Mouse (Mus musculus): ENCODE data around the gene Ccdc40. TPM values are rescaled to one million over a fixed set of nuclear protein-coding genes. Genes with fewer than 3 reads are reported as not detected.
"Not testable (repeated sequence)": the region's sequence is repeated elsewhere in the genome, so short reads cannot be mapped to it uniquely, and the experiment has no call there.

Ccdc40 gene
- total RNA-seq, 2 experiments from 2014 or later = 1.1 to 1.3 TPM

GRCm38 (mm10) chr11:119227591-119227990, 781 bp upstream of the Ccdc40 start:
- intact Hi-C loops (cut with DNase I) = no loop called here
- DNase-seq (ENCODE audit: low spot score in 2 of 2) = no peak

- peak; percentile 49 to 59 for DNase-seq (ENCODE audit: low spot score in 2 of 2)
- intact Hi-C loops (cut with DNase I) = no loop called here
Measured at GRCm38 (mm10) chr11:119228846-119229626, 664 bp downstream of the Ccdc40 start.

GRCm38 (mm10) chr11:119234770-119235169, 6.4 kb downstream of the Ccdc40 start:
- intact Hi-C loops (cut with DNase I) = no loop called here
- DNase-seq (ENCODE audit: low spot score in 2 of 2) = no peak

- DNase-seq (ENCODE audit: low spot score in 2 of 2) = peak in 1 of 2 experiments; percentile 19
- intact Hi-C loops (cut with DNase I) = no loop called here
Measured at GRCm38 (mm10) chr11:119235596-119235995, 7.2 kb downstream of the Ccdc40 start.

DNA sequence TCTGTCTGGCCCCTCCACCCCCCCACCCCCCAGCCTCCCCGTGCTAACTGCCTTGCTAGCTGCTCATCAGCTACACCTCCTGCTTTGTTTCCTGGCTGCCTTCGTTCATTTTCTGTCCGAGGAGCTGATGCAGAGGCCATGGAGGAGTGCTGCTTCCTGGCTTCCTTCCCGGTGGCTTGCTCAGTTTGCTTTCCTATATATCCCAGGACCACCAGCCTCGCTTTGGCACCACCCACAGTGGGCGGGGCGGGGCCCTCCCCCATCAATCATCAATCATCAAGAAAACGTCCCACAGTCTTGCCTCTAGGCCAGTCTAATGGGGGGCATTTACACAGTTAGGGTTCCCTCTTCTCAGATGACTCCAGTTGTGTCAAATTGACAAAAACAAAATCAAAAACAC, 8.0 kb downstream of the Ccdc40 start:
- intact Hi-C loops (cut with DNase I) = no loop called here
- DNase-seq (ENCODE audit: low spot score in 2 of 2) = no peak

- DNase-seq (ENCODE audit: low spot score in 2 of 2) = no peak
- intact Hi-C loops (cut with DNase I) = no loop called here
Measured at GRCm38 (mm10) chr11:119237007-119237406, 8.6 kb downstream of the Ccdc40 start.

DNA sequence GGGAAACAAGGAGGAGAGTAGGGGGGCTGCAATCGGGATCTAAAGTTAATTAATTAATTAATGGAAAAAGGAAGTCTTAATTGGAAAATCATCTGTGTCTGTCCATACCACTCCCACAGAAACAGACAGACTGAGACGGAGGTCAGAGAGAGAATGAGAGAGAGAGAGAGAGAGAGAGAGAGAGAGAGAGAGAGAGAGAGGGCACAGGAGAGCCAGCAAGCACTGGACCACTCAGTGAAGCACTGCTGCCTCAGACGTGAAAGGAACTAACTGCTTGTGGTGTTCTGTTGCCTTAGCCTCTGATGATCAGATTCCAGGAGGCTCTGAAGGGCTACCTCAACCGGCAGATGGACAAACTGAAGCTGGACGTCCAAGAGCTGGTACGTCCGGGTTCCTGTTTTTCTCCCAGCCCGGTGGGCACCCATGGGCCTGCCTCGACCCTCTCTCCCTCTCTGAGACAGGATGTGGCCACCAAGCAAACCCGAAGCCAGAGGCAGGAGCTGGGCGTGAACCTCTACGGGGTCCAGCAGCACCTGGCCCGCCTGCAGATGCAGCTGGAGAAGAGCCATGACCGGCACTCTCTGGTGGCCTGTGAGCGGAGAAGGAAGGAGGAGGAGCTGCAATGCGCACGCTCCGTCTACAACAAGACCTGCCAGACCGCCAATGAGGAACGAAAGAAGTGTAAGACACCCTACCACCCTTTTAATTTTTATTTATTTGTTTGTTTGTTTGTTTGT, 9.4 kb downstream of the Ccdc40 start:
- DNase-seq (ENCODE audit: low spot score in 2 of 2) = no peak
- intact Hi-C loops (cut with DNase I) = no loop called here

GRCm38 (mm10) chr11:119238305-119238721, 9.9 kb downstream of the Ccdc40 start:
- intact Hi-C loops (cut with DNase I) = no loop called here
- no peak for DNase-seq (ENCODE audit: low spot score in 2 of 2)

- intact Hi-C loops (cut with DNase I) = no loop called here
- DNase-seq (ENCODE audit: low spot score in 2 of 2) = no peak
Measured at GRCm38 (mm10) chr11:119239480-119239879, 11.1 kb downstream of the Ccdc40 start.

- not testable (repeated sequence) for DNase-seq (ENCODE audit: low spot score in 2 of 2)
- intact Hi-C loops (cut with DNase I) = loop anchor here (5.0 kb wide), 1 partner anchor 38 kb away; no protein-coding TSS in a partner anchor
Measured at GRCm38 (mm10) chr11:119245543-119245942, 17.2 kb downstream of the Ccdc40 start.

- peak in 1 of 2 experiments; percentile 19 for DNase-seq (ENCODE audit: low spot score in 2 of 2)
- intact Hi-C loops (cut with DNase I) = loop anchor here (5.0 kb wide), 1 partner anchor 42 kb away; no protein-coding TSS in a partner anchor
Measured at GRCm38 (mm10) chr11:119249011-119249410, 20.6 kb downstream of the Ccdc40 start.

GRCm38 (mm10) chr11:119250998-119251397, 22.6 kb downstream of the Ccdc40 start:
- no peak for DNase-seq (ENCODE audit: low spot score in 2 of 2)
- intact Hi-C loops (cut with DNase I) = no loop called here

GRCm38 (mm10) chr11:119252854-119253541, 24.6 kb downstream of the Ccdc40 start:
- no peak for DNase-seq (ENCODE audit: low spot score in 2 of 2)
- intact Hi-C loops (cut with DNase I) = no loop called here

- DNase-seq (ENCODE audit: low spot score in 2 of 2); intact Hi-C loops (cut with DNase I): not testable (repeated sequence)
Measured at GRCm38 (mm10) chr11:119256557-119256956, 28.2 kb downstream of the Ccdc40 start.

DNA sequence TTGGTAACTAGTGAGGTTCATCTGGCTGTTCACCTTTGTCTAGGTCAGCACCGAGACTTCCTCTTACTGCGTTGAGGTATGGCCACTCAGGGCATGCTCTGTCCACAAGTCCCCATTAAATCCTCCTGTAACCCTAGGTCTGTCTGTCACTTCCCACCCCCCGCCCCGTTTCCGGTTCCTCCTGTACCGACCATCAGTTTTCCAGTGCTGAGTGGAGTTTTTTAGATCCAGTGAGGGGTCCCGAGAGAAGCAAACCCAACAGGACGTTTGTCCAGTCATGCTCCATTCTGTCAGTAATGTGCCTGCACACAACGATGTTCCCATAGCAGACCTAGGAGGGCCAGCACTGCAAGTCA, 29.8 kb downstream of the Ccdc40 start:
- no peak for DNase-seq (ENCODE audit: low spot score in 2 of 2)
- intact Hi-C loops (cut with DNase I) = no loop called here

DNA sequence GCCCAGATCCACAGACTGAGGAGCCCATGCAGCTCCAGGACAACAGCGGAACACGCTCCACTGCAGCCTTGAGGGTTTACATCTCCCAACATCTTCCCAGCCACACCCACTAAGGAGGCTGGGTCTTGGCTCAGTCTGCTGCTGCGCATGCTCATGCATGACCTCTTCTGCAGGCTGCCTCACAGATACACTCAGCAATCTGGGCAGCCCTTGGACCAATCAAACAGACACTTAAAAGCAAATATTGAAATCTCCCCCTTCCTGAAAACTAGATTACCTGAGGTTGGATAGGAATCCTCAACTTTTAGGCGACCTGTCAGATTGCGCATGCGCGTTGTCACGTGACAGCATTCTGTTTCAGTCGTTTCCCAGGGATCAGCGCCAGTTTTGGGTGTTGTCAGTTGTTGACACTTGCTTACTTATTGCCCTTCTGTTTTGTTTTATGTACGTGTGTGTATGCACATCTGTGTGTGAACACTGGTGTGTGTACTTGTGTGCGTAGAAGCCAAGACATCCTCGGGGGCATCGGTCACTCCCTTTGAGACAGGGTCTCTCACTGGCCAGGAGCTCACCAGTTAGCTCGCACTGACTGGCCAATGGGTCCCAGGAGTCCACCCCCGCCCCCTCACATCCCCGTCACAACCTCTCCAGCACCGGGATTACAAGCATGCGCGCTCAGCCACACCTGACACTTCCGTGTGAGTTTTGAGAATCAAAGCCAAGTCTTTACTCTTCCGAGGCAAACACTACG, 30.4 kb downstream of the Ccdc40 start:
- DNase-seq (ENCODE audit: low spot score in 2 of 2) = peak; percentile 67 to 71
- intact Hi-C loops (cut with DNase I) = no loop called here

- no peak for DNase-seq (ENCODE audit: low spot score in 2 of 2)
- intact Hi-C loops (cut with DNase I) = no loop called here
Measured at GRCm38 (mm10) chr11:119259977-119260376, 31.6 kb downstream of the Ccdc40 start.

DNA sequence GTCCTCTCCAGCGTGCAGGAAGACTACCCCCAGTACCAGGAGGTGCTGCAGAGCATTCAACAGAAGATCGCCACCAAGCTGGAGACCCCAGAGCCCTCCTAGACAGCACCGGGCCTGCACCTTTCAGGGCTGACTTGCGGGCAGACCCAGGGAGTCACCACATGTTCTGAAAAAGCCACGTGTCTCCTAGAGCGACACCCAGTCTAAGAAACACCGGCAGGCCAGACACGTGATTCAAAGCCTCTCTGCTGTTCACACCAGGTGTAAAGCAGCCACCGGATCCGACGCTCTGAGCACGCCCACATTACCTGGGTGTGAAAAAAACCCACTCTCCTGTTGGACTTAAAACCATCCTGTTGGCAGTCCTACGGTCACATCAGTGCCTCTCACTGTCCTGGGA, 36.0 kb downstream of the Ccdc40 start:
- intact Hi-C loops (cut with DNase I) = no loop called here
- DNase-seq (ENCODE audit: low spot score in 2 of 2) = no peak

DNA sequence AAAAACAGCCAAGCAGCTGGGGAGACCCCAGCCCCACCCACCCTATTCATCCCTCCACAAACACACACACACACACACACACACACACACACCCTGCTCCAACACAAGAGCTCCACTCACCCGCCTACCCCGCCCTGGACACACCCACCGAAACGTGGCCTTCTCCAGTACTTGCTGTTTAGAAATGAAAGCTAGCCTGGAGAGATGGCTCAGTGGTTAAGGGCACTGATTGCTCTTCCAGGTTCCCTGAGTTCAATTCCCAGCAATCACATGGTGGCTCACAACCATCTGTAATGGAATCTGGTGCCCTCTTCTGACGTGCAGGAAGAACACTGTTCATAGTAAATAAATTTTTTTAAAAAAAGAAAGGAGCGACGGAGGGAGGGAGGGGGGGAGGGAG, 37.4 kb downstream of the Ccdc40 start:
- intact Hi-C loops (cut with DNase I) = no loop called here

GRCm38 (mm10) chr11:119267241-119267674, 38.9 kb downstream of the Ccdc40 start:
- intact Hi-C loops (cut with DNase I) = no loop called here
- peak in 1 of 2 experiments; percentile 40 for DNase-seq (ENCODE audit: low spot score in 2 of 2)

More for the DNA sequence above, 37.4 kb downstream of the Ccdc40 start:
- DNase-seq (ENCODE audit: low spot score in 2 of 2) = no peak
